Mouse (Mus musculus): ENCODE results near the gene Naip5.

DNA sequence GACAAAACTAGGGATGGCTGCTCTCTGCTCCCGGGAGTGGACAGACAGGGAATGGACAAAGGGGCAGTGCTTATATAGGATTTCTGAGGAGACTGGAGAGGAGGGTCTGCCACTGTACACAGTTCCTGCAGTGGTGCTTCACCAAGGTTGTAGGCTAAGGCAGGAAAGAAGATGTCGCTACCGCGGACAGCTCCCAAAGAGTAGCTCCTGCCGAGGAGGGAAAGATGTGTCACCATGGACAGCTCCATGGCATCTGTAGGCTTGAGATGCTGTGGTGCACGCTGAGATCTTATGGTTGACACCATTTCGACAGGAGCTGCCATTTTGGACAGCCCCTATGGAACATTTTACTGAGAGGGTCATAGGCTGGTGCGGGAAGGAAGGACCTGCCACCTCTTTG, 35.6 kb downstream of the Naip5 start:
- TF ChIP-seq CTCF (IDR thresholded peaks at IDR 0.05; ENCODE audit: low read depth, low read length) (no peak), POLR2A (IDR thresholded peaks at IDR 0.05; ENCODE audit: extremely low read depth, insufficient read depth, low read length) (no peak)
